Mouse (Mus musculus) limb, embryonic 15.5 days (tissue): ENCODE measurements at regions not wholly inside any gene's neighbourhood (a gene's known extent, or its start where the extent isn't known, plus 50 kb on each side); places are given as distances from the start of the nearest gene placed in this dataset.

ENCODE experiments used
- ATAC-seq: fragments of 200-750 bp; cut with Nextera tagmentation; 2 replicates; pipeline ENCODE4 v1.8.0; 2017; ENCODE audit warnings: low read depth, moderate TSS enrichment; ENCODE audit not compliant: insufficient number of reproducible peaks, low FRiP score, low TSS enrichment
- H3K27ac ChIP-seq: fragments of 300-500 bp; sonication (generic); 2 replicates; pipeline ENCODE4 v1.5.1; 2015; ENCODE audit warnings: moderate library complexity, mild to moderate bottlenecking, inconsistent platforms
- H3K27me3 ChIP-seq: fragments of 300-500 bp; sonication (generic); 2 replicates; pipeline ENCODE4 v1.6.1; 2015; ENCODE audit warnings: inconsistent platforms
- H3K36me3 ChIP-seq: fragments of 300-500 bp; sonication (generic); 2 replicates; pipeline ENCODE4 v1.6.1; 2015; ENCODE audit warnings: inconsistent platforms
- H3K4me1 ChIP-seq: fragments of 300-500 bp; sonication (generic); 2 replicates; pipeline ENCODE4 v1.6.1; 2015; ENCODE audit warnings: inconsistent platforms
- H3K4me2 ChIP-seq: fragments of 300-500 bp; sonication (generic); 2 replicates; pipeline ENCODE4 v1.6.1; 2015; ENCODE audit warnings: mild to moderate bottlenecking, inconsistent platforms
- H3K4me3 ChIP-seq: fragments of 300-500 bp; sonication (generic); 2 replicates; pipeline ENCODE4 v1.5.1; 2015; ENCODE audit warnings: mild to moderate bottlenecking, inconsistent platforms
- H3K9ac ChIP-seq: fragments of 300-500 bp; sonication (generic); 2 replicates; pipeline ENCODE4 v1.6.1; 2015; ENCODE audit warnings: inconsistent platforms
- H3K9me3 ChIP-seq: fragments of 300-500 bp; sonication (generic); 2 replicates; pipeline ENCODE4 v1.6.1; 2016; ENCODE audit warnings: inconsistent platforms
- WGBS: fragments of 180-500 bp; shearing (Covaris S2); methylation state at CpG from one replicate; pipeline ENCODE4 v1.1.7; 2015; 5-methylcytosine and 5-hydroxymethylcytosine counted together

GRCm38 (mm10) chr14:76708728-76709127 is 152.0 kb upstream of the Serp2 start:
- Histone ChIP-seq H3K27me3 (no peaks in the 10 kb centered on the region), H3K4me3 (no peak overlapping the region), H3K27ac (peak overlapping the region; percentile 75), H3K9ac (no peak overlapping the region), H3K4me1 (peaks cover 15% of the 10 kb centered on the region; the same call in 1 of the 2 replicates), H3K36me3 (no peaks in the 10 kb centered on the region), H3K4me2 (no peak overlapping the region), H3K9me3 (no peaks in the 10 kb centered on the region)
- no peak for ATAC-seq
- WGBS, result 59% methylated on average over 11 of the region's 11 CpGs

- H3K9ac ChIP-seq, result no peak overlapping the region
- H3K4me3 ChIP-seq, result no peak overlapping the region
- WGBS, result 79% methylated on average over 7 of the region's 7 CpGs
- no peak overlapping the region for H3K4me2 ChIP-seq
- H3K27me3 ChIP-seq, result no peaks in the 10 kb centered on the region
- peaks cover 28% of the 10 kb centered on the region for H3K4me1 ChIP-seq
- no peak for ATAC-seq
- H3K27ac ChIP-seq, result peak overlapping the region; percentile 47; the same call in 1 of the 2 replicates
- no peaks in the 10 kb centered on the region for H3K9me3 ChIP-seq
- no peaks in the 10 kb centered on the region for H3K36me3 ChIP-seq
These were observed 146.7 kb upstream of the Serp2 start for GRCm38 (mm10) chr14:76703373-76703764.

- no peak overlapping the region for H3K4me3 ChIP-seq
- 37% methylated on average over 8 of the region's 8 CpGs for WGBS
- no peaks in the 10 kb centered on the region for H3K27me3 ChIP-seq
- no peak overlapping the region for H3K9ac ChIP-seq
- peak overlapping the region; percentile 47 for H3K27ac ChIP-seq
- no peak for ATAC-seq
- peaks cover 29% of the 10 kb centered on the region for H3K4me1 ChIP-seq
- no peak overlapping the region for H3K4me2 ChIP-seq
- no peaks in the 10 kb centered on the region for H3K36me3 ChIP-seq
- no peaks in the 10 kb centered on the region for H3K9me3 ChIP-seq
These were observed 146.2 kb upstream of the Serp2 start for GRCm38 (mm10) chr14:76702709-76703372.

GRCm38 (mm10) chr14:76701911-76702708 is 145.4 kb upstream of the Serp2 start:
- Histone ChIP-seq H3K9me3 (no peaks in the 10 kb centered on the region), H3K27ac (peak overlapping the region; percentile 43; the same call in 1 of the 2 replicates), H3K4me1 (peaks cover 27% of the 10 kb centered on the region), H3K4me3 (no peak overlapping the region), H3K27me3 (no peaks in the 10 kb centered on the region), H3K9ac (no peak overlapping the region), H3K4me2 (no peak overlapping the region), H3K36me3 (no peaks in the 10 kb centered on the region)
- ATAC-seq, result no peak
- 69% methylated on average over 14 of the region's 14 CpGs for WGBS

GRCm38 (mm10) chr14:76701304-76701703 is 144.6 kb upstream of the Serp2 start:
- Histone ChIP-seq H3K27me3 (no peaks in the 10 kb centered on the region), H3K9me3 (no peaks in the 10 kb centered on the region), H3K9ac (no peak overlapping the region), H3K4me1 (peaks cover 32% of the 10 kb centered on the region), H3K36me3 (no peaks in the 10 kb centered on the region), H3K27ac (no peak overlapping the region), H3K4me2 (no peak overlapping the region), H3K4me3 (no peak overlapping the region)
- ATAC-seq, result no peak
- 91% methylated on average over 1 of the region's 1 CpGs for WGBS

GRCm38 (mm10) chr14:76700796-76701195 is 144.1 kb upstream of the Serp2 start:
- WGBS, result 84% methylated on average over 3 of the region's 3 CpGs
- no peak for ATAC-seq
- Histone ChIP-seq H3K4me3 (no peak overlapping the region), H3K36me3 (no peaks in the 10 kb centered on the region), H3K4me2 (no peak overlapping the region), H3K27ac (no peak overlapping the region), H3K9ac (no peak overlapping the region), H3K27me3 (no peaks in the 10 kb centered on the region), H3K9me3 (no peaks in the 10 kb centered on the region), H3K4me1 (peaks cover 37% of the 10 kb centered on the region)

GRCm38 (mm10) chr14:76700190-76700589 is 143.5 kb upstream of the Serp2 start:
- Histone ChIP-seq H3K27ac (no peak overlapping the region), H3K4me3 (no peak overlapping the region), H3K4me2 (no peak overlapping the region), H3K4me1 (peaks cover 41% of the 10 kb centered on the region), H3K9me3 (no peaks in the 10 kb centered on the region), H3K9ac (no peak overlapping the region), H3K36me3 (no peaks in the 10 kb centered on the region), H3K27me3 (no peaks in the 10 kb centered on the region)
- no peak for ATAC-seq
- 86% methylated on average over 4 of the region's 4 CpGs for WGBS

- H3K4me1 ChIP-seq, result peaks cover 53% of the 10 kb centered on the region
- no peaks in the 10 kb centered on the region for H3K27me3 ChIP-seq
- no peak for ATAC-seq
These were observed 142.2 kb upstream of the Serp2 start for GRCm38 (mm10) chr14:76698718-76699402.

GRCm38 (mm10) chr14:76696729-76697128 is 140.0 kb upstream of the Serp2 start:
- peaks cover 49% of the 10 kb centered on the region for H3K4me1 ChIP-seq
- no peaks in the 10 kb centered on the region for H3K9me3 ChIP-seq
- H3K4me2 ChIP-seq, result no peak overlapping the region
- H3K27ac ChIP-seq, result 0 out of 2 replicates have a peak overlapping the region, but pooled peaks have one; percentile 27
- H3K4me3 ChIP-seq, result no peak overlapping the region
- no peaks in the 10 kb centered on the region for H3K27me3 ChIP-seq
- no peak overlapping the region for H3K9ac ChIP-seq
- 52% methylated on average over 4 of the region's 4 CpGs for WGBS
- no peak for ATAC-seq
- no peaks in the 10 kb centered on the region for H3K36me3 ChIP-seq

More at GRCm38 (mm10) chr14:76698718-76699402, 142.2 kb upstream of the Serp2 start:
- Histone ChIP-seq H3K4me3 (no peak overlapping the region), H3K36me3 (no peaks in the 10 kb centered on the region), H3K4me2 (no peak overlapping the region), H3K27ac (no peak overlapping the region), H3K9ac (no peak overlapping the region), H3K9me3 (no peaks in the 10 kb centered on the region)
- 54% methylated on average over 4 of the region's 4 CpGs for WGBS

- Histone ChIP-seq H3K4me3 (no peak overlapping the region), H3K9me3 (no peaks in the 10 kb centered on the region), H3K27me3 (no peaks in the 10 kb centered on the region), H3K36me3 (no peaks in the 10 kb centered on the region), H3K9ac (no peak overlapping the region), H3K27ac (0 out of 2 replicates have a peak overlapping the region, but pooled peaks have one; percentile 11), H3K4me2 (no peak overlapping the region), H3K4me1 (peaks cover 49% of the 10 kb centered on the region)
- WGBS, result 38% methylated on average over 18 of the region's 18 CpGs
- ATAC-seq, result no peak
These were observed 139.1 kb upstream of the Serp2 start for GRCm38 (mm10) chr14:76695691-76696355.

GRCm38 (mm10) chr14:76694894-76695293 is 138.2 kb upstream of the Serp2 start:
- Histone ChIP-seq H3K9ac (no peak overlapping the region), H3K36me3 (no peaks in the 10 kb centered on the region), H3K9me3 (no peaks in the 10 kb centered on the region), H3K4me2 (no peak overlapping the region), H3K27me3 (no peaks in the 10 kb centered on the region), H3K4me3 (no peak overlapping the region), H3K4me1 (peaks cover 49% of the 10 kb centered on the region), H3K27ac (no peak overlapping the region)
- ATAC-seq, result no peak
- 83% methylated on average over 8 of the region's 8 CpGs for WGBS
